Mouse (Mus musculus) right cerebral cortex, postnatal 4 days (tissue): ENCODE data around the gene Mef2d.
A peak's percentile ranks its signal among the peaks of the same experiment; 100 is the strongest.

Experiments used
- DNase-seq: peaks from one replicate; pipeline ENCODE4 v3.0.0-alpha.2; 2022

The Mef2d gene

GRCm38 (mm10) chr3:88141787-88142523 is at the start of gene Mef2d:
TSS of gene Mef2d (plus strand) at chr3:88142372.
- peak; percentile 94 for DNase-seq

GRCm38 (mm10) chr3:88094126-88094525 is 48.0 kb upstream of the Mef2d start:
- no peak for DNase-seq

- DNase-seq = no peak
Observed at GRCm38 (mm10) chr3:88097666-88098065, 44.5 kb upstream of the Mef2d start.

GRCm38 (mm10) chr3:88100251-88100650 is 41.9 kb upstream of the Mef2d start:
- peak; percentile 23 for DNase-seq

- no peak for DNase-seq
Observed at GRCm38 (mm10) chr3:88101736-88102135, 40.4 kb upstream of the Mef2d start.

GRCm38 (mm10) chr3:88102196-88102595 is 40.0 kb upstream of the Mef2d start:
- no peak for DNase-seq

GRCm38 (mm10) chr3:88102611-88103010 is 39.6 kb upstream of the Mef2d start:
- DNase-seq = no peak

GRCm38 (mm10) chr3:88106126-88106525 is 36.0 kb upstream of the Mef2d start:
- no peak for DNase-seq

GRCm38 (mm10) chr3:88109126-88109525 is 33.0 kb upstream of the Mef2d start:
- no peak for DNase-seq

- no peak for DNase-seq
Observed at GRCm38 (mm10) chr3:88114396-88114795, 27.8 kb upstream of the Mef2d start.

- no peak for DNase-seq
Observed at GRCm38 (mm10) chr3:88120117-88120651, 22.0 kb upstream of the Mef2d start.

GRCm38 (mm10) chr3:88121164-88122131 is 20.7 kb upstream of the Mef2d start:
- no peak for DNase-seq

GRCm38 (mm10) chr3:88125195-88125594 is 17.0 kb upstream of the Mef2d start:
- DNase-seq = no peak

GRCm38 (mm10) chr3:88126181-88126580 is 16.0 kb upstream of the Mef2d start:
- no peak for DNase-seq

- DNase-seq = no peak
Observed at GRCm38 (mm10) chr3:88127636-88128035, 14.5 kb upstream of the Mef2d start.

GRCm38 (mm10) chr3:88128056-88128455 is 14.1 kb upstream of the Mef2d start:
- DNase-seq = no peak

- DNase-seq = no peak
Observed at GRCm38 (mm10) chr3:88129006-88129405, 13.2 kb upstream of the Mef2d start.

- DNase-seq = no peak
Observed at GRCm38 (mm10) chr3:88131071-88131470, 11.1 kb upstream of the Mef2d start.

GRCm38 (mm10) chr3:88132492-88132891 is 9.7 kb upstream of the Mef2d start:
- no peak for DNase-seq

GRCm38 (mm10) chr3:88133187-88133771 is 8.9 kb upstream of the Mef2d start:
- DNase-seq = no peak

GRCm38 (mm10) chr3:88136346-88136745 is 5.8 kb upstream of the Mef2d start:
- DNase-seq = no peak

GRCm38 (mm10) chr3:88136945-88137494 is 5.2 kb upstream of the Mef2d start:
- DNase-seq = no peak

- no peak for DNase-seq
Observed at GRCm38 (mm10) chr3:88137821-88138220, 4.4 kb upstream of the Mef2d start.
